Mouse (Mus musculus) testis, adult 2 months (tissue): ENCODE measurements around the gene Npvf. TPM values are rescaled to one million over a fixed set of nuclear protein-coding genes. Genes with fewer than 3 reads are reported as not detected.
A peak's percentile ranks its signal among the peaks of the same experiment; 100 is the strongest.
"Not testable (repeated sequence)": the region's sequence is repeated elsewhere in the genome, so short reads cannot be mapped to it uniquely, and the experiment has no call there.

Source experiments
- H3K27ac ChIP-seq: fragments of 200-500 bp; 2 replicates; pipeline ENCODE4 v1.5.1; 2012; ENCODE audit warnings: low read depth, low read length; ENCODE audit not compliant: control insufficient read depth, insufficient read depth
- H3K27me3 ChIP-seq: fragments of 200-500 bp; 2 replicates; pipeline ENCODE4 v1.6.1; 2012; ENCODE audit warnings: mild to moderate bottlenecking, low read length, moderate library complexity; ENCODE audit not compliant: control insufficient read depth, insufficient read depth
- H3K36me3 ChIP-seq: fragments of 200-500 bp; 2 replicates; pipeline ENCODE4 v1.6.1; 2012; ENCODE audit warnings: mild to moderate bottlenecking, low read length; ENCODE audit not compliant: control insufficient read depth, insufficient read depth
- H3K4me1 ChIP-seq: fragments of 200-500 bp; 2 replicates; pipeline ENCODE4 v1.6.1; 2012; ENCODE audit warnings: low read length; ENCODE audit not compliant: control insufficient read depth, insufficient read depth
- H3K4me3 ChIP-seq: fragments of 200-500 bp; 2 replicates; pipeline ENCODE4 v1.5.1; 2012; ENCODE audit warnings: low read depth, mild to moderate bottlenecking, low read length, moderate library complexity, mixed read lengths; ENCODE audit not compliant: control insufficient read depth
- CTCF ChIP-seq: fragments of 200-500 bp; IDR thresholded peaks from 2 replicates; pipeline ENCODE4 v1.5.1; 2012; ENCODE audit warnings: low read depth, mild to moderate bottlenecking, inconsistent platforms, low read length, moderate library complexity; ENCODE audit not compliant: control insufficient read depth, insufficient read depth, insufficient replicate concordance
- POLR2A ChIP-seq: fragments of 200-500 bp; IDR thresholded peaks from 2 replicates; pipeline ENCODE4 v1.6.1; 2012; ENCODE audit warnings: low read depth, mild to moderate bottlenecking, inconsistent platforms, low read length, moderate library complexity; ENCODE audit not compliant: control insufficient read depth
- polyA plus RNA-seq: library from polyadenylated mRNA; depleted of rRNA; stranded (reverse); fragments of >200 nt; gene quantifications from 2 replicates; pipeline ENCODE4 v1.2.3, GENCODE M21; 2012; rRNA removed

Npvf gene
- polyA plus RNA-seq, 1 experiment, result not detected

GRCm38 (mm10) chr6:50639656-50640055 lies 14.6 kb downstream of the Npvf start:
- Histone ChIP-seq H3K36me3 (no peaks in the 10 kb centered on the region), H3K4me1 (no peaks in the 10 kb centered on the region), H3K4me3 (no peak overlapping the region), H3K27ac (no peak overlapping the region), H3K27me3 (no peaks in the 10 kb centered on the region)
- TF ChIP-seq CTCF, result no peak
- TF ChIP-seq POLR2A, result no peak

DNA sequence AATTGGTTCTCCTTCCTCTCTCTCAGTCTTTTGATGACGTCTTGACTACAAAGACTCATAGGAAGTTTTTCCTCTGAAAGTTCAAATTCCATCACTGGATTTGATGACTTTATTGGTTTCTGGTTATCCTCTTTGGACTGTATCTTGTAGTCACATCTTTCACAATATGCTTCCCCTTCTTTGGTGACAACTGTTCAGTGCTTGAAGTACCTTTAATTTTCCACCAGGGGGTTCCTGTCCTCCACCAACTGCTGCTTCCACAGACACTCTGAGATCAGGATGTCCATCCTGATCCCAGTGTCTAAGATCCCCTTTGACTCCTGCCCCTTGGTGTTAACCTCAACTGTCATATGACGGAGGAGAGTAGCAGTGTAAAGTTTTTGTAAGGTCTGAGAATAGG lies 28.1 kb downstream of the Npvf start:
- H3K36me3 ChIP-seq, H3K4me1 ChIP-seq: not testable (repeated sequence)

DNA sequence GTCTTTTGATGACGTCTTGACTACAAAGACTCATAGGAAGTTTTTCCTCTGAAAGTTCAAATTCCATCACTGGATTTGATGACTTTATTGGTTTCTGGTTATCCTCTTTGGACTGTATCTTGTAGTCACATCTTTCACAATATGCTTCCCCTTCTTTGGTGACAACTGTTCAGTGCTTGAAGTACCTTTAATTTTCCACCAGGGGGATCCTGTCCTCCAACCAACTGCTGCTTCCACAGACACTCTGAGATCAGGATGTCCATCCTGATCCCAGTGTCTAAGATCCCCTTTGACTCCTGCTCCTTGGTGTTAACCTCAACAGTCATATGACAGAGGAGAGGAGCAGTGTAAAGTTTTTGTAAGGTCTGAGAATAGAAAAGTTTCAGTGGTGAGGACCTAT lies 36.0 kb downstream of the Npvf start:
- H3K4me3 ChIP-seq, H3K4me1 ChIP-seq, H3K36me3 ChIP-seq, H3K27me3 ChIP-seq, H3K27ac ChIP-seq: not testable (repeated sequence)

More for the DNA sequence above, 28.1 kb downstream of the Npvf start:
- H3K27ac ChIP-seq, H3K4me3 ChIP-seq, H3K27me3 ChIP-seq: not testable (repeated sequence)

DNA sequence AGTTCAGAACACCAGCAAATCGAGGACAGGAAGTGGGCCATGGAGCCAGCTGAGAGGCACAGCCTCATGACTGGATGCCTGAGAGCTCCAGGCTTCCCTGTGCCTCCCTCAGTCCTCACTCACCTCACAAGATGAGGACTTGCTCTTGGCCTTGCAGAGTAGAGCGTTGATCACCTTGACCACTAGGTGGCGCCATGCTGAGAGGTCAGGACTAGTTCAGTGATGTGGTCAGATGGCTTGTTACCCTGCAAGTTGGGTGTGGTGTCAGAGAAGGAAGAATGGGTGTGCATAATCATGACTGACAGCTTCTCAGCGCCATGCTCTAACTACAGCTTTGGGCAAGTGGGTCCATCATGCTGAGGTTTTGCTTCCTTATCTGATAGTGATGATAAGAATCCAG lies 52.6 kb downstream of the Npvf start:
- peak; percentile 99 for TF ChIP-seq CTCF
- TF ChIP-seq POLR2A, result no peak
- no peak overlapping the region for H3K27ac ChIP-seq
- H3K4me3 ChIP-seq, result no peak overlapping the region
- no peaks in the 10 kb centered on the region for H3K36me3 ChIP-seq
- peaks cover 2% of the 10 kb centered on the region; the same call in 1 of the 2 replicates for H3K4me1 ChIP-seq
- no peaks in the 10 kb centered on the region for H3K27me3 ChIP-seq

Other genes starting within 250 kb of the Npvf start
- 0.32 and 0.41 TPM in 2 replicates for gene Osbpl3, start 198.2 kb downstream of the Npvf start, polyA plus RNA-seq
- gene Cycs, start 87.9 kb downstream of the Npvf start, polyA plus RNA-seq, result 2.1 and 3.7 TPM in 2 replicates
- gene 4921507P07Rik, start 57.8 kb downstream of the Npvf start, polyA plus RNA-seq, result 203 and 232 TPM in 2 replicates